Mouse (Mus musculus) yolk sac, embryonic 10.5 days (tissue): ENCODE measurements around the gene Gbf1.

Source experiments
- DNase-seq: peaks from one replicate; pipeline ENCODE4 v3.0.0-alpha.2; 2017; ENCODE audit warnings: low spot score

Gene Gbf1

DNA sequence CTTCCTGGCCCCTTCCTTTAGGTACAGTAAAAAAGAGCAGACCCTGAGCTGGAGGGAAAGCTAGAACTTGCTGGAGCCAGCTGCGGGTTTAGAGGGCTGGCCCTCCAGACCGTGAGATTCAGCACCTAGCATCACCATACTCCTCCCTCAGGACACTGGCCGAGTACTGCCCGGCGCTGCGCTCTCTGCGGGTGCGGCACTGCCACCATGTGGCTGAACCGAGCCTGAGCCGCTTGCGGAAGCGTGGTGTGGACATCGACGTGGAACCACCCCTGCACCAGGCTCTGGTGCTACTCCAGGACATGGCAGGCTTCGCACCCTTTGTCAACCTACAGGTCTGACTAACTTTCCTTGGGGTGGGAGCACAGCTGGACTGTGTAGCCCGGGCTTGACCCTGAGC, 177.6 kb downstream of the Gbf1 start:
- peak; percentile 70 for DNase-seq

DNA sequence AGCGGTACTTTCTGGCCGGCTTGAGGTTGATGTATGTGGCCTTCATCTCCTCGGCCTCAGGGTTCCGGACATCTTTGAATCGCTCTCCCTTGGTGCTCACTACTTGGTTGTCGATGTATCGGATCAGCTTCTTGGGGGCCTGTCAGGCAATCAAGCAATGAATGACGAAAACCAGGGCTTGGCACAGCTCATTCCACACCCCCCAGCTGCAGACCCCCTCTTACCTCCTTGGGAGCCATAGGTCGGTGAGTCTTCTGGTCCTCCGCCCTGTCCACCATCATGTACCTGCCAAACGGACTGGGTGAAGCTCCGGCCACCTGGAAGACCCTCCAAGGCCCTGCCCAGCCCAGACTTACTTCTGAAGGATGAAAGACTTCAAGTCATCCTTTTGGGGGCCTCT, 178.4 kb downstream of the Gbf1 start:
- no peak for DNase-seq

DNA sequence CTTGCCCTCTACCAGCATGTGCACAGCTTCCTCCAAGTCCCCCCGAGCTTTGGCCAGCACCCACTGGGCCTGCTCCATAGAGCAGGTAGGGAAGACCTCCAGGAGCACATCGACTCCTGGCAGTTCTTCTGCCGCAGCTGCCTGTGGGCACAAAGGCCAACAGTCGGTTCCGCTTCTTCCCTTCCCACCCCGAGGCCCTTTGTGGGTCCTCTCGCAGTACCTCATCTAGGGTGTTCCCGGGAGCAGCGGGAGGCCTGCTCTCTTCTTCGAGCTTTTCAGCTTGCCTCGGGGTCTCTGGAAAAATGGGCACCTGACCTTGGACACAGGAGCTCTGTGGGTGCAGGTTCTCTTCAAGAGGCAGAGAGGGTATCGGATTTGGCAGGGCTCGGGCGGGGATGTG, 179.0 kb downstream of the Gbf1 start:
- no peak for DNase-seq

DNA sequence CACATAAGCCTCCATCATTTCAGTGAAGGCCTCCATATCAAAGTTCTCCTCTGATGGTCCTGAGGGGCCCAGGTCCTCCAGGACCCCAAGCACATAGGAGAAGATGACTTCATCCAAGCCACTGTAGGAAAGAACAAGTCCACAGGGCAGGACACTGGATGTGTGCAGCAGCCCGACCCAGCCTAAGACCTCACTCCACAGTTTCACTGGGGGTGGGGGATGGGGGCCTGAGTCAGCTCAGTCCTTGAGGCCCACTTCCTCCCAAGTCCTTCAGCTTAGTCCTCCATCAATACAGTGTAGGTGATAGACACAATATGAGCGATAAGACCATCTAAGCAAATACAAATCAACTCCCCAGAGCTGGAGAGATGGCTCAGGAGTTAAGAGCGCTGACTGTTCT, 179.6 kb downstream of the Gbf1 start:
- DNase-seq: no peak

DNA sequence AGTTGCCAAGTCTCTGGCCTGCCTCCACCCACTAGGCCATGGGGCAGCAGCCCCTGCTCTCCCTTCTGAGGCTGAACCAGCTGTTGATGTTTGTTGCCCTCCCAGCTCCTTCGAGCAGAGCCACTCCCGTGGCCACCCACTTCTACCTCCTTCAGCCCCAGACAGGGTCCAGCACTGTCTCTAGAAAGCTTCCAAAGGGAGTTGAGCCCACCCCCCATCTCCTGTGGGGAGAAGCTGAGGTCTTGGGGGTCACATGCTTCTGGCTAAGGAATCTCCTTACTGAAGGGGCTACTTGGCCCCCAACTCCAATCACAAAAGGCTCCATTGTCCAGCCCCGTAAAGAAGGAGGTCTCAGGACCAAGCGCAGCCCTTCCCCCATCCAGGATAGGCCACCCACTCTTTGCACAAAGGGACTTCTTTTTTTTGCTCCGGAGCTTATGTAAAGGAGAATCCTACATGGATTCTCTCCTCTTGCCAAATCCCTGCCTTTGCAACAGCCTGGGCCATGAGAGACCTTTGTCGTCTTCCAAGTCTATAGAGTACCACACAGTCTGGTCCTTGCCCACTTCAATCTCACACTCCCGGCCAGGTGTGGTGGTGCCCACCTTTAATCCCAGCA, 180.5 kb downstream of the Gbf1 start:
- no peak for DNase-seq

DNA sequence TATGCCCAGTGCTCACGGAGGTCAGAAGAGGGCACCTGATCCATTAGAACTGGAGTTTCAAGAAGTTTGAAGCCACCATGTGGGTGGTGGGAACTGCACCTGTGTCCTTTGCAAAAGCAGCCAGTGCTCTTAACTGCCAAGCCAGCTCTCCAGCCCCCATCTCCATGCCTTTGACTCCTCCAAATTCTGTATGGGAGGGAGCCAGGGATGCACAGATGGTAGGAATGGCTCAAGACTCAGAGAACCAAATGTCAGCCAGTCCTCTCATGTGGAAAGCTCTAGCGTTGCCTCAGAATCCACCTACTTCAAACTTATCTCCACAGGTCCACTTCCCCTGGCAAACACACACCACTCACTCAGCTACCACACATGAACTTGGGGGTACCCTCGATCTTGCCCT, 181.6 kb downstream of the Gbf1 start:
- no peak for DNase-seq
